Mouse (Mus musculus) limb, embryonic 15.5 days (tissue): ENCODE data around the gene Dcxr. TPM values are rescaled to one million over a fixed set of nuclear protein-coding genes. Genes with fewer than 3 reads are reported as not detected.
"Not testable (repeated sequence)": the region's sequence is repeated elsewhere in the genome, so short reads cannot be mapped to it uniquely, and the experiment has no call there.

Experiments
- ATAC-seq: fragments of 200-750 bp; cut with Nextera tagmentation; 2 replicates; pipeline ENCODE4 v1.8.0; 2017; ENCODE audit warnings: low read depth, moderate TSS enrichment; ENCODE audit not compliant: insufficient number of reproducible peaks, low FRiP score, low TSS enrichment
- H3K27ac ChIP-seq: fragments of 300-500 bp; sonication (generic); 2 replicates; pipeline ENCODE4 v1.5.1; 2015; ENCODE audit warnings: moderate library complexity, mild to moderate bottlenecking, inconsistent platforms
- H3K27me3 ChIP-seq: fragments of 300-500 bp; sonication (generic); 2 replicates; pipeline ENCODE4 v1.6.1; 2015; ENCODE audit warnings: inconsistent platforms
- H3K36me3 ChIP-seq: fragments of 300-500 bp; sonication (generic); 2 replicates; pipeline ENCODE4 v1.6.1; 2015; ENCODE audit warnings: inconsistent platforms
- H3K4me1 ChIP-seq: fragments of 300-500 bp; sonication (generic); 2 replicates; pipeline ENCODE4 v1.6.1; 2015; ENCODE audit warnings: inconsistent platforms
- H3K4me2 ChIP-seq: fragments of 300-500 bp; sonication (generic); 2 replicates; pipeline ENCODE4 v1.6.1; 2015; ENCODE audit warnings: mild to moderate bottlenecking, inconsistent platforms
- H3K4me3 ChIP-seq: fragments of 300-500 bp; sonication (generic); 2 replicates; pipeline ENCODE4 v1.5.1; 2015; ENCODE audit warnings: mild to moderate bottlenecking, inconsistent platforms
- H3K9ac ChIP-seq: fragments of 300-500 bp; sonication (generic); 2 replicates; pipeline ENCODE4 v1.6.1; 2015; ENCODE audit warnings: inconsistent platforms
- H3K9me3 ChIP-seq: fragments of 300-500 bp; sonication (generic); 2 replicates; pipeline ENCODE4 v1.6.1; 2016; ENCODE audit warnings: inconsistent platforms
- WGBS: fragments of 180-500 bp; shearing (Covaris S2); methylation state at CpG from one replicate; pipeline ENCODE4 v1.1.7; 2015; 5-methylcytosine and 5-hydroxymethylcytosine counted together
- polyA plus RNA-seq: library from polyadenylated mRNA; unstranded; fragments of >200 nt; fragmentation: Nextera tagmentation; extraction: Ambion mirVana; gene quantifications from 2 replicates; pipeline ENCODE4 v1.2.1, GENCODE M21; 2015

Gene Dcxr
- polyA plus RNA-seq, 1 experiment from 2014 or later = 18.2 TPM

- no peaks in the 10 kb centered on the region for H3K27me3 ChIP-seq
- H3K27ac ChIP-seq = no peak overlapping the region
- no peak overlapping the region for H3K4me3 ChIP-seq
- no peaks in the 10 kb centered on the region for H3K4me1 ChIP-seq
- no peak overlapping the region for H3K4me2 ChIP-seq
- 69% methylated on average over 3 of the region's 3 CpGs for WGBS
- peaks cover 75% of the 10 kb centered on the region for H3K36me3 ChIP-seq
- no peak overlapping the region for H3K9ac ChIP-seq
- no peaks in the 10 kb centered on the region for H3K9me3 ChIP-seq
- no peak for ATAC-seq
Measured at GRCm38 (mm10) chr11:120679909-120680308, 47.2 kb downstream of the Dcxr start.

- H3K9ac ChIP-seq = no peak overlapping the region
- WGBS = 89% methylated on average over 4 of the region's 4 CpGs
- H3K4me1 ChIP-seq = peaks cover 14% of the 10 kb centered on the region
- H3K27me3 ChIP-seq = no peaks in the 10 kb centered on the region
- no peak overlapping the region for H3K4me2 ChIP-seq
- H3K27ac ChIP-seq = no peak overlapping the region
- no peak for ATAC-seq
- no peak overlapping the region for H3K4me3 ChIP-seq
- H3K9me3 ChIP-seq = no peaks in the 10 kb centered on the region
- H3K36me3 ChIP-seq = peaks cover 51% of the 10 kb centered on the region
Measured at GRCm38 (mm10) chr11:120676951-120677350, 50.1 kb downstream of the Dcxr start.

GRCm38 (mm10) chr11:120675875-120676274, 51.2 kb downstream of the Dcxr start:
- H3K4me3 ChIP-seq, H3K27me3 ChIP-seq, H3K4me2 ChIP-seq, ATAC-seq, H3K9ac ChIP-seq, H3K27ac ChIP-seq, H3K9me3 ChIP-seq: not testable (repeated sequence)
- Histone ChIP-seq H3K36me3 (peaks cover 42% of the 10 kb centered on the region), H3K4me1 (peaks cover 14% of the 10 kb centered on the region)
- 75% methylated on average over 4 of the region's 5 CpGs for WGBS

Other genes with a start within 250 kb of the Dcxr start
- 113 and 121 TPM in 2 replicates for gene Mrpl12, start 242.7 kb downstream of the Dcxr start, polyA plus RNA-seq
- gene Slc25a10, start 235.4 kb downstream of the Dcxr start, polyA plus RNA-seq = 36.7 and 36.9 TPM in 2 replicates
- gene Gcgr, start 196.6 kb downstream of the Dcxr start, polyA plus RNA-seq = 3.5 and 4.4 TPM in 2 replicates
- 237 and 239 TPM in 2 replicates for gene Mcrip1, start 177.6 kb downstream of the Dcxr start, polyA plus RNA-seq
- 3.2 and 11.9 TPM in 2 replicates for gene Ppp1r27, start 176.1 kb downstream of the Dcxr start, polyA plus RNA-seq
- gene P4hb, start 154.0 kb downstream of the Dcxr start, polyA plus RNA-seq = 1,021 and 1,099 TPM in 2 replicates
- gene Arhgdia, start 145.7 kb downstream of the Dcxr start, polyA plus RNA-seq = 581 and 641 TPM in 2 replicates
- 342 and 405 TPM in 2 replicates for gene Alyref, start 128.9 kb downstream of the Dcxr start, polyA plus RNA-seq
- gene Anapc11, start 128.9 kb downstream of the Dcxr start, polyA plus RNA-seq = 212 and 215 TPM in 2 replicates
- 2.2 and 2.9 TPM in 2 replicates for gene Npb, start 118.8 kb downstream of the Dcxr start, polyA plus RNA-seq
- gene Pcyt2, start 109.3 kb downstream of the Dcxr start, polyA plus RNA-seq = 130 and 136 TPM in 2 replicates
- 32.9 and 33.4 TPM in 2 replicates for gene Sirt7, start 102.0 kb downstream of the Dcxr start, polyA plus RNA-seq
- gene Mafg, start 93.7 kb downstream of the Dcxr start, polyA plus RNA-seq = 26.6 and 32.9 TPM in 2 replicates
- 61.6 and 72.1 TPM in 2 replicates for gene Pycr1, start 83.5 kb downstream of the Dcxr start, polyA plus RNA-seq
- 0.61 and 4.0 TPM in 2 replicates for gene Myadml2, start 79.1 kb downstream of the Dcxr start, polyA plus RNA-seq
- 4.8 and 5.4 TPM in 2 replicates for gene Notum, start 66.1 kb downstream of the Dcxr start, polyA plus RNA-seq
- 107 TPM in 2 replicates for gene Aspscr1, start 54.3 kb downstream of the Dcxr start, polyA plus RNA-seq
- gene Cenpx, start 13.5 kb downstream of the Dcxr start, polyA plus RNA-seq = 156 and 166 TPM in 2 replicates
- gene Lrrc45, start 13.4 kb downstream of the Dcxr start, polyA plus RNA-seq = 63.7 and 65.9 TPM in 2 replicates
- 44.4 and 56.4 TPM in 2 replicates for gene Rac3, start 5.8 kb downstream of the Dcxr start, polyA plus RNA-seq
- gene Cbr2, start 4.8 kb upstream of the Dcxr start, polyA plus RNA-seq = 12.6 and 16.7 TPM in 2 replicates
- 2.3 and 3.5 TPM in 2 replicates for gene Hmga1b, start 35.5 kb upstream of the Dcxr start, polyA plus RNA-seq
- gene Rfng, start 56.9 kb upstream of the Dcxr start, polyA plus RNA-seq = 50.7 TPM in 2 replicates
- 205 and 207 TPM in 2 replicates for gene Gps1, start 57.0 kb upstream of the Dcxr start, polyA plus RNA-seq
- 59.0 and 61.9 TPM in 2 replicates for gene Dus1l, start 69.1 kb upstream of the Dcxr start, polyA plus RNA-seq
- 41.8 and 45.5 TPM in 2 replicates for gene Fasn, start 97.3 kb upstream of the Dcxr start, polyA plus RNA-seq
- gene Ccdc57, start 205.6 kb upstream of the Dcxr start, polyA plus RNA-seq = 4.4 and 4.9 TPM in 2 replicates
- 92.3 and 95.8 TPM in 2 replicates for gene Slc16a3, start 221.2 kb upstream of the Dcxr start, polyA plus RNA-seq